Mouse (Mus musculus) frontal cortex, postnatal 36 days (tissue): ENCODE results near the gene Pcdh7.
A peak's percentile ranks its signal among the peaks of the same experiment; 100 is the strongest.
"Not testable (repeated sequence)": the region's sequence is repeated elsewhere in the genome, so short reads cannot be mapped to it uniquely, and the experiment has no call there.

ENCODE experiments used
- DNase-seq, 2 experiments: peaks; one replicate each; pipeline ENCODE4 v3.0.0; 2022; ENCODE audit warnings: low spot score in 2 of 2

The Pcdh7 gene

DNA sequence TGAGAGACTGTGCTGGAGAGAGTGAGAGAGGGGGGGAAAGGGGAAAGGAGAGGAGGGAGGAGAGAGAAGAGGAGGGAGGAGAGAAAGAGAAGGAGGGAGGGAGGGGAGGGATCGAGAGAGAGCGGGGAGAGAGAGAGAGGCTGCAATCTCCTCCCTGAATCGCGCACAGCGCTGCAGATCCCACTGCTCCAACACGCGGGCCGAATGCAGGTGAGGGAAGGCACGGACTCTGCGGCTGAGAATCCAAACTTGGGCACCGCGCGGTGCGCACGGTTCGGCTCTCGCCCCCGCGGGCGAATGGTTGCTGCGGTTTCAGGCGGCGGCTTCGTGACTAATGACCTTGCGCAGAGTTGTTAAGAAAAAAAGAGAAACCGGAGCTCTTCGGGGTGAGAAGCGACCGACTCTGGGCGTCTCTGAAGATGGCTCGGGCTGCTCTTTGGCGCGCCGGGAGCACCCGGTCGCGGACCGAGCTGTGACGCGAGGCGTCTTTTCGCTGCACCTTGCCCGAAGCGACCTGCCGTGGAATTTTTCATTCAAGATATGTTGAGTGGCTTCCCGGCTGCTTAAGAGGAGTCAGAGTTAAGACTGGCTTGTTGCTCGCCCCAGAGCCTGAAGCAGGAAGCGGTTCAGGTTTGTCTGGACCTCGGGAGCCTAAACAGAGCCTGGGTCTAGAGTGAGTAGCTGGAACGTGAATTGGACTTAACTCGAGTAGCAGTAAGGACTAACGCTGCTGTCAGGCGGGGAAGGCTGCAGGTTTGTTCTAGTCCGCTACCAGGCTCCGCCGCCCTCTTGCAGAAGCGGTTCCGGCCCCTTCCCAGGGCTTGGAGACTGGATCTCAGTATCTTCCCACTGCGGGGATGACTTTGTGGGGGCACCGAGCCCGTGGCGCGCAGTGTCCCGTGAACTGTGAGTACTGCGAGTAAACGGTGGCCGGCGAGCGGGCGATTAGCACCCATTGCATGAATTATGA lies at the start of gene Pcdh7:
TSS of gene Pcdh7 (plus strand) at position 62 of the 970 bp plus-strand sequence.
- DNase-seq = peak; percentile 75 to 77

DNA sequence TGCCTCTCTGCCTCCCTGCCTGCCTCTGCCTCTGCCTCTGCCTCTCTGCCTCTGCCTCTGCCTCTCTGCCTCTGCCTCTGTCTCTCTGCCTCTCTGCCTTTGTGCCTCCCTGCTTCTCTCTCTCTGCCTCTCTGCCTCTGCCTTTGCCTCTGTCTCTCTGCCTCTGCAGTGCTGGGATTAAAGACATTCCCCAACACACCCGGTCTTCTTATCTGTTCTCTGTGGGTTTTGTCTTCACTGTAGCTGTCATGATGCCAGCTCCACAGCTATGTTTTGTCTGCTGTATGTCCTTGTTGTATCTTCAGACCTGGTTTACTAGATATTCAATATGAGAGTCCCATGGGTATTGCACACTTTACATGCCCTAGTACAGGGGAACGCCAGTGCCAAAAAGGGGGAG lies 40.8 kb upstream of the Pcdh7 start:
- not testable (repeated sequence) for DNase-seq

DNA sequence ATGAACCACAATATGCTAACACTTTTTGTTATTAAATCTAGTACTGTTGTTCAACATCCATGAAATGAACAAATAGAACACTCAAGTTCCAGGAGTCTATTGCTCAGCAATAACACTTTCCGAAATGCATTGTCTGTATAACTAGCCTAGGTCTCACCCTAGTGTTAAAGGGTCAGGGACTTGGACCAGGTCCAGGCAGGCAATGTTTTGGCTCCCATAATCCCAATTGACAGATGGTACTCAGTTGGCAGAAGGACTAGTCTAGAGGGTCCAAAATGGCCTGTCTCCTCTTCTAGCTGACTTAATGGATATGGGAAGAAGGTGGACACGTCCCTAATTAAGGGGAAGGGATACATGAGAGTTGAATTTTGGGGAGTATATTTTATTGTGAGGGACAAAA lies 9.4 kb upstream of the Pcdh7 start:
- no peak for DNase-seq

DNA sequence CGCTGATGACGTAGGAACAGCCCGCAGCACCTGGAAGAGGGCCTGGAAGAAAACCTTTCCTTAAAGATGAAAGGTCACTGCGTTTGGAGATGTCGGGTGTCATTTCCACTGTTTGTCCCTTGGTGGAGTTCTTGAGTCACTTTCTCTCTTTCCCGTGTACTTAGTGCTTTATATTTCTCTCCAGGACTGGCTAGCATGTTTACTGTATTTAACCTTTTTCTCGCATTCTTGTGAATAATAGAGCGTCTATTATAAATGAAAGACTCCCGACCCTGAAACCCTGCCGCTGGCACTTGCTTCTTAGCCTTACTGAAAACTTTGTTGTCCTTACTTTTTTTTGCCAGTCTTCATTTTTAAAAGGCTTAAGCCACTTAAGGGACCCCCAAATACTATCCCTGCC lies 3.8 kb upstream of the Pcdh7 start:
- DNase-seq = peak; percentile 41 to 44

DNA sequence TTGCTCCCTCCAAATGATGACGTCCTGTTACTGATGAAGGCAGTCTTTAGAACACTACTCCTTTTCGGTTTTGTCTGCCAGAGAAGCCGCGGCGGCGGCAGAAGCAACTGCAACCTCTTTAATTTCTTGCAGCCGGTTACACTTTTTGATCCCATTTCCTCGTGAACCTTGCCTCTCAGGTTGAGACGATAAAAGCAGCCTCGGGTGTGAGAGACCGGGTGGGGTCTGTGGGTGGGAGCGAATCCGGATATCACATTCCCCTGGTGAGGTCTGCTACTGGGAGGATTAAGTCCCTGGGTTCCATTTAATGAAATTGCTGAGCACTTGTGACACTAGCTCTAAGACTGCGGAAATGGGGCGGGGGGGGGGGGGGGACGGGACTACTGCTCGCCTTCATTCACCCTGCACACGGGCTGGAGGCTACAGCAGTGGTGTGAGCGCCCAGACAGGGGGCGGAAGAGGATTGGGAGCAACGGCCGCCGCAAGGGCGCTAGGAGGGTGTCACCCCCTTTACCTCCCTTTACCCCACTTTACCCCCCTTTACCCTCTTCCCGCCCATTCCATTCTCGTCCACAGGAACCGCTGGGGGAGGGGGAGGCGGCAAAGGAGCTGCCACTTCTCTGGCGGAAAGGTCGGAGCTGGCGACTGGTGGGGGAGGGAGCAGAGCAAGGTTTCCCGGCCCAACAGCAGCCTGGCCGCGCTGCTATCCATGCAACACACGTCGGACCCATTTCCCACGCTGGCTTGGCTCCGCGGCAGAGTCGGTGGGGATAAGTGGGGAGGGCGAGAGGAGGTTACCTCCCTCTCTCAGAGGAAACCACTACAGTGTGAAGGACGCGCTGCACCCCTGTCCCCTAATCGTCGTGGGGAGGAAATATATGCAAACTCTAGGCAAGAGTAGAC lies 2.9 kb upstream of the Pcdh7 start:
- DNase-seq = peak; percentile 65 to 71

DNA sequence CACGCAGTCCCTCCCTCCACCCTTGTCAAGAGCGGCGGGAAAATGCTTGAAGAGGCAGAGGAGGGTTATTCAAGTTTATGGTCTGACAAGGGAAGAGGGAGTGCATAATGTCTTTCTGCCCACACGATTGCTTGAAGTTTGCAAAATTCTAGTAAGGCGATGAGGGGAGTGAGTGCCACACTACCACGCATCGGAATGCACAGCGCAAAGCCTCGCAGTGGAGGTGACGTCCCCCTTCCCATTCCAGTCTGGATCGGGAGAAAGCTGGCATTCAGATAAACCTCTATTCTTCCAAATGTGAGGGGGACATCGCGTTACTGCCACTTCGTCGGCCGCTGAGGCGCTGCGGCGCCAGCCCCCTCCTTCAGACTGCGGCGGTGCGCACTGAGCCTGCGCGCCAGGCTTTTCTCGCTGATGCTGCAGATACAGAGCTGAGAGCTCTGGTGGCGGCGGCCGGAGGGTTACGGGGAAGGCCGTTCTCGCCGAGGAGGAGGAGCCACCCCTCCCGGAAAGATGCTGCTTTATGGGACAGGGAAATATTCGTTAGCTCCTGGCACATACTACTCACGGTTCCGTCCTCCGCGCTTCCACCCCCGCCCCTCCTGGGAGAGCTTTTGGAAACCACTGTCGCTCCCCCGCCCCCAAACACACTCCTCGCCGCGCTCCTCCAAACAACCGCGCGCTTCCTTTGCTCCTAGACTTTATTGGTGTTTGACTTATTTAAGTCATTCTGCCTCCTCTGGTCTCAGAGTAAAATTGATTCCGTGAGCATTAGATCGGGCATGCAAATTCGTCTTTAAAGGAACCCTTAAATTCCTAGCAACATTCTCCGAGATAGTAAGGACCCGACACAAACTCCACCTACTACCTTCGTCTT lies 2.0 kb upstream of the Pcdh7 start:
- peak; percentile 90 to 91 for DNase-seq

DNA sequence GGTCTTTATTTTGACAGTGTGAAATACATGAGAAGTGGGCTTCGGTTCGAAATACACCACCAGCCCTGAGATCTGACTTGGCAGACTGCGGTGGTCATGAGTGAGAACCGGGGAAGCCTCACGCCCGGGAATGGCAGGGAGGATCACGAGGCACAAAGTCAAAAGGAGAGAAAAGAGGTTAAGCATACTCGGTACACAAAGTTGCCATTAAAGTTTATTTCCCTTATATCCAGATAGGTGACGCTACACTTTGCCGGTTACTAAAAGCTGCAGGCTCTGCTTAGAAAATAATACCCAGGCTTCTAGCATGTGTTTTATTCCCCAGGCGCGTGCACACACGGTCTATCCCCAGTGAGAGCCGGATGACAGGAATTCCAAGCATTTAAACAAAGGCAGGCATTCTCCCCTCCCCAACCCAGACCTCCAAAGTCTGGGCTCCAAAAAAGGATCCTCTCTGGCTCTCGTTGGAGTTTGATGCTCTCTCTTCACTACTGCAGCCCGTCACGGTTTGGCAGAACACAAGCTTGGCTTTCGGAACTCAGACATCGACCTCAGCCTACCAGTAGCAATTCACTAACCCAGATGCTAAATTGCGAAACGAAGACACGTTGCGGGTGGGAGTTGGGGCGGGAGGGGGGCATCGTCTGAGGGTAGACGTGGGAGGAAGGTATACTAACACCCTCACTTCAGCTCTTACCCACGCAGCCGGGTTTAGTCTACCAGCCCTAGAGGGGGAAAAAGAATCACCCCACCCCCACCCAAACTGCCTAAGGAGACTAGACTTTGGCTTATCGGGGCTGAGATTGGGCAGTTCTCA lies 1.1 kb upstream of the Pcdh7 start:
- peak; percentile 65 for DNase-seq

DNA sequence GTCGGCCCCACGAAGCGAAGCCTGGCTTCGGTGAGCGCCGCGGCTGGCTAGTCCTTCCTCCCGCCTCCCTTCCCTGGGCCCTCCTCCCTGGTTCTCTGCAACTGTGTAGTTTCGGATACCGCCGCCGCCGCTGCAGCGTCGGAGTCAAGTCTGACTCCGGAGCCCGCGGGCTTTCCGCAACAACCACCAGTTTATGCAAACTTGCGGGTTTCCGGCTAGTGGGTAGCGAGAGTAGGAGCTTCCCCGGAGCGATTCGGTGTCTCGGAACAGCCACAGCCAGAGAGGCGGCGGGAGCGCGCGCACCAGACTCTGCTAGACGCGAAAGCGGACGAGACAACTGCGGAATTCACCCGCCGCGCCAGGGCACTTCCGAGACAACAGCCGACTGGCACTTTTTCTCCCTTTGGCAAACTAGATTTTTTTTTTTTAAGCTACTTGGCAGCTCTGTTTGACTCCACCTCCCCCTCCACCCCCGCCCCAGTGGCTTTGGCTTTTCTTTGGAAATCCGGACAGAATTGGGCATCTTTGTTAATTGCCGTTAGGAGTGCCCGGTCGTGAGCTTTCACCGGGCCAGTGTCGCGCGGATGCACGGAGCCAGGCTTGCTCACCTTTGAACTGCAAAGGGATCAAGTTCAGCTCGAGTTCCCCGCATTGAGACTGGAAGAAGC lies 395 bp upstream of the Pcdh7 start:
- peak; percentile 67 to 73 for DNase-seq

DNA sequence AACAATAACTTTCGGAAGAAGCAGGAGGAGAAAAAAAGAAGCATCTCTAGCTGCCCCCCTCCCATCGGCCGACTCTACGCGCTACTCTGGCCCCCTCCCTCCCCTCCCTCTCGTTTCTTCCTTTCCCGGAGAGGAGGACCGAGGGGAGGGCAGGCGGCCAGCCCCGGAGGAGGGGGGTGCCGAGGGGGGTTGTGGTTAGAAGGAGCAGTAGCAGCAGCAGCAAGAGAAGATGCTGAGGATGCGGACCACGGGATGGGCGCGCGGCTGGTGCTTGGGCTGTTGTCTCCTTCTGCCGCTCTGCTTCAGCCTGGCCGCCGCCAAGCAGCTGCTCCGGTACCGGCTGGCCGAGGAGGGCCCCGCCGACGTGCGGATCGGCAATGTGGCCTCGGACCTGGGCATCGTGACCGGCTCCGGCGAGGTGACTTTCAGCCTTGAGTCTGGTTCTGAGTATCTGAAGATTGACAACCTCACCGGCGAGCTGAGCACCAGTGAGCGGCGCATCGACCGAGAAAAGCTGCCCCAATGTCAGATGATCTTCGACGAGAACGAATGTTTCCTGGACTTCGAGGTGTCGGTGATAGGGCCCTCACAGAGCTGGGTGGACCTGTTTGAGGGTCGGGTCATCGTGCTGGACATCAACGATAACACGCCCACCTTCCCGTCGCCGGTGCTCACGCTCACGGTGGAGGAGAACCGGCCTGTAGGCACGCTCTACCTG lies 1.3 kb downstream of the Pcdh7 start:
- DNase-seq = peak; percentile 69 to 75

DNA sequence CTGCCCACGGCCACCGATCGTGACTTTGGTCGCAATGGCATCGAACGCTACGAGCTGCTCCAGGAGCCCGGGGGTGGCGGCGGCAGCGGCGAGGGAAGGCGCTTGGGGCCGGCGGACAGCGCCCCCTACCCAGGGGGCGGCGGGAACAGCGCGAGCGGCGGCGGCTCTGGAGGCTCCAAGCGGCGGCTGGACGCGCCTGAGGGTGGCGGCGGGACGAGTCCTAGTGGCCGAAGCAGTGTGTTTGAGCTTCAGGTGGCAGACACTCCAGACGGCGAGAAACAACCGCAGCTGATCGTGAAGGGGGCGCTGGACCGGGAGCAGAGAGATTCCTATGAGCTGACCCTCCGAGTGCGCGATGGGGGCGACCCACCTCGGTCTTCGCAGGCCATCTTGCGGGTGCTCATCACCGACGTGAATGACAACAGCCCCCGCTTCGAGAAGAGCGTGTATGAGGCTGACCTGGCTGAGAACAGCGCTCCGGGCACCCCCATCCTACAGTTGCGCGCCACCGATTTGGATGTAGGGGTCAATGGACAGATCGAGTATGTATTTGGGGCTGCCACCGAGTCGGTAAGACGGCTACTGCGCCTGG lies 1.9 kb downstream of the Pcdh7 start:
- no peak for DNase-seq

DNA sequence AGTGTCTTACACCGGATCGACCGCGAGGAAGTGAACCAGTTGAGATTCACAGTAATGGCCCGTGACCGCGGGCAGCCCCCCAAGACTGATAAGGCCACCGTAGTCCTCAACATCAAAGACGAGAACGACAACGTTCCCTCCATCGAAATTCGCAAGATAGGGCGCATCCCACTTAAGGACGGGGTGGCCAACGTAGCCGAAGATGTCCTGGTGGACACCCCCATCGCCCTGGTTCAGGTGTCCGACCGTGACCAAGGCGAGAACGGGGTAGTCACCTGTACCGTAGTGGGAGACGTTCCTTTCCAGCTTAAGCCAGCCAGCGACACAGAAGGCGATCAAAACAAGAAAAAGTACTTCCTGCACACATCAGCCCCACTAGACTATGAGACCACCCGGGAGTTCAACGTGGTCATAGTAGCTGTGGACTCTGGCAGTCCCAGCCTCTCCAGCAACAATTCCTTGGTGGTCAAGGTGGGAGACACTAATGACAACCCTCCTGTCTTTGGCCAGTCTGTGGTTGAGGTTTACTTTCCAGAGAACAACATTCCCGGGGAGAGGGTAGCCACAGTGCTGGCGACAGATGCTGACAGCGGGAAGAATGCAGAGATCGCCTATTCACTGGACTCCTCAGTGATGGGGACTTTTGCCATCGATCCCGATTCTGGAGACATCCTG lies 2.6 kb downstream of the Pcdh7 start:
- peak in 1 of 2 experiments; percentile 35 for DNase-seq

DNA sequence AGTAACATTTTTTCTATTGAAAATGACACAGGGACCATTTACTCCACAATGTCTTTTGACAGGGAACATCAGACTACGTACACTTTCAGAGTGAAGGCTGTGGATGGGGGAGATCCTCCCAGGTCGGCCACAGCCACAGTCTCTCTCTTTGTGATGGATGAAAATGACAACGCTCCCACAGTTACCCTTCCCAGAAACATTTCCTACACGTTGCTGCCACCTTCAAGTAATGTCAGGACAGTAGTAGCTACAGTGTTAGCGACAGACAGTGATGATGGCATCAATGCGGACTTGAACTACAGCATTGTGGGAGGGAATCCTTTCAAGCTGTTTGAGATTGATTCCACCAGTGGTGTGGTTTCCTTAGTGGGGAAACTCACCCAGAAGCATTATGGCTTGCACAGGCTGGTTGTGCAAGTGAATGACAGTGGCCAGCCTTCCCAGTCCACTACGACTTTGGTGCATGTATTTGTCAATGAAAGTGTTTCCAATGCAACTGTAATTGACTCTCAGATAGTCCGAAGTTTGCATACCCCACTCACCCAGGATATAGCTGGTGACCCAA lies 3.5 kb downstream of the Pcdh7 start:
- peak; percentile 24 to 30 for DNase-seq

DNA sequence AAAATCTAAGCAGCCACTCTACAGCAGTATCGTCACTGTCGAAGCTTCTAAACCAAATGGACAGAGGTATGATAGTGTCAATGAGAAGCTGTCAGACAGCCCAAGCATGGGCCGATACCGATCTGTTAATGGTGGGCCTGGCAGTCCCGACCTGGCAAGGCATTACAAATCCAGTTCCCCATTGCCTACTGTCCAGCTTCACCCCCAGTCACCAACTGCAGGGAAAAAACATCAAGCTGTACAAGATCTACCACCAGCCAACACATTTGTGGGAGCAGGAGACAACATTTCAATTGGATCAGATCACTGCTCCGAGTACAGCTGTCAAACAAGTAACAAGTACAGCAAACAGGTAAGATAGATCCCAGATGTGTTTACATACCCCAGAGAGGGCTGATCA lies 4.2 kb downstream of the Pcdh7 start:
- DNase-seq = peak in 1 of 2 experiments; percentile 26

DNA sequence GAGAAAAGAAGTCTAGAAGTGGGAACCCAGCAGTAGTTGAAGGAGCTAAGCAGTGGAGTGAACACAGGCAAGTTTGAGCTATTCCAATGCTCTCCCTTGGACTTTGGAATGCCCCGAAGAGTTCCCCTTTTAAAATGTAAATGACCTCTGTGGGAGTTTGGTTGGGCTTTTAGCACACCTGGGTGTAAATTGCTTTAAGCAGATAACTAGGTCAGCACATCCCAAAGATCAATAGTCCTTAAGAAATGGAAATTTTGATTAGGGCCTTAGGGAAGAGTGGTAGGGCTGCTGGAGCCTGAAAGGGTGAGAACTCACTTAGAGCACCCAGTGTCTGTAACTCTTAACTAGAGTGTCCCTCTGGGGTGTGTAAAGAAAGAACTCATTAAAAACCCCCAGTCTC lies 15.7 kb downstream of the Pcdh7 start:
- DNase-seq = no peak

DNA sequence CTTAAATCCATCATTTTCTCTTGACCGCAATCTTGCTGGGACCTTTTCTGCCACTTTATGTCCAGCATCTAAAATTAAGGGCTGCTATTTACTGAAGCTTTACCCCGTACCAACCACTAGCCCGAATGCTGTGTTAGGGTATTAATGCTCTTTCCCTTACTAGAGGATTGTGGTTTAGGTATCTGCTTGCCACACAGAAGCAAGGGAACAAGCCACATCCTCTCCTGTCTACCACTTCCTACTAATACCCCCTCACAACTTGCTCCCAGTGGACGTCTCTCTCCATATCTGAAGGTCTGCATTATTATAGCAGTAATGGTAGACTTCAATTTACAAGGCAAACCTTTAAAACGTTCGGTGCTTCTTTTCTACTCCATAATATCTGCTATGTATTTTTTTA lies 18.0 kb downstream of the Pcdh7 start:
- no peak for DNase-seq

DNA sequence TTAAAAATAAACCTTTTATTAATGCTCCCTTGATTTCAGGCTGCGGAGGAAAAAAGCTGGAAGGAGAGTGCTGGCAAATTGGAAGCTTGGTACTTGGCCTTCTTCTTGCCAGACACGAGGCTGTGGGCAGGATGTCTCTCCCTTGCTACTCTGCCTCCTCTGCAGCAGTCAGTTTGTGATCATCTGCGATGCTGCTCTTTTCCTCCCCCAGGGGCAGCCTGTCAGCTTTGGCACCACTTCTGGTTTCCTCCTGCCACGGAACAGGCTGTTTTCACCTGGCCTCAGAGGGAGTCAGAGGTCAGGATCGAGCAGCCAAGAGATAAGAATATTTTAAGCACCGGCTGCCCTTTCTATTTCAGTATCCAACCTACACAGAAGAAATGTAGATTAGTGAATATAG lies 25.2 kb downstream of the Pcdh7 start:
- DNase-seq = peak; percentile 41 to 51

DNA sequence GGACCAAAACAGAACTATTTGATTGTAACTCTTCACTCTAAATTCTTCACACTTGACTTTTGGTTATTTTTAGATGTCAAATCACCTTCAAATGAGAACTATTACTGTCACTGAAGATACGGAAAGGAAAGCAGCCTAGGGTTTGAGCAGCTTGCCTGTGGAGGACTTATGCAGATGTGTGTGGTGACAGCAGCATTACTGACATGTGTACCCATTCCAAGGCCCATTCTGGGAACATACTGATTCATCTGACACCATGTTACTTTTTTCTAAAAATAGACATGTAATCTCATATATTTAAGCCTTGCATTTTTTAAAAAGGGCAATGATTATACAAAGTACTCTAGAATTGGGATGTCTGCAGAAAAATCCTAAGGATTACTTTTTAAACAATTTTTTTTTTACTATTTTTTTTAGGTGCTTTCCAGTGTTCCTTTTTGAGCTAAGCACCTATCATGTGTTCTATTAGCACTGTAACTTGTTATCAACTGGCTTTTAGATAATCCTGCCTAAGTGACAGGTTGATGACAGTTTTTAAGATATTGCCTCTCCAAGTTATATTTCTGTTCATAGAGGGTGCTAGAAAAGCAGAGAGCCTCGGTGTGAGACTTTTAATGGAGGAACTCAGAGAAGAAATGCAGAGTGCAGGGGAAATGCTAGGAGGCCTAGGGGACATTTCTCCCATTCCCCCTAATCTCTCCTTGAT lies 26.3 kb downstream of the Pcdh7 start:
- DNase-seq = no peak
